Mouse (Mus musculus) heart, adult 2 months (tissue): ENCODE results near the gene Fbxo24. TPM values are rescaled to one million over a fixed set of nuclear protein-coding genes. Genes with fewer than 3 reads are reported as not detected.

Source experiments
- DNase-seq, 2 experiments: peaks; one replicate each; pipeline ENCODE4 v3.0.0; 2021
- H3K27ac ChIP-seq: fragments of 200-600 bp; 2 replicates; pipeline ENCODE4 v1.8.1; 2022
- H3K27me3 ChIP-seq: fragments of 200-500 bp; 2 replicates; pipeline ENCODE4 v1.6.1; 2012; ENCODE audit warnings: mild to moderate bottlenecking, low read length, inconsistent platforms, mixed read lengths; ENCODE audit not compliant: control insufficient read depth, insufficient read depth
- H3K36me3 ChIP-seq: fragments of 200-500 bp; 2 replicates; pipeline ENCODE4 v1.6.1; 2012; ENCODE audit warnings: low read length, inconsistent platforms; ENCODE audit not compliant: control insufficient read depth, insufficient read depth
- H3K4me1 ChIP-seq: fragments of 200-500 bp; 2 replicates; pipeline ENCODE4 v1.6.1; 2011; ENCODE audit warnings: low read length; ENCODE audit not compliant: control insufficient read depth, insufficient read depth
- H3K4me3 ChIP-seq: fragments of 200-600 bp; 2 replicates; pipeline ENCODE4 v1.8.1; 2022
- H3K79me2 ChIP-seq: fragments of 200-500 bp; replicated peaks from 2 replicates; pipeline ENCODE4 v1.6.1; 2012; ENCODE audit warnings: mild to moderate bottlenecking, inconsistent platforms, low read length, moderate library complexity, mixed read lengths; ENCODE audit not compliant: control insufficient read depth, insufficient read depth
- H3K9ac ChIP-seq: fragments of 200-500 bp; 2 replicates; pipeline ENCODE4 v1.6.1; 2012; ENCODE audit warnings: low read depth, mild to moderate bottlenecking, control low read depth, inconsistent platforms, low read length, mixed read lengths
- CTCF ChIP-seq: fragments of 200-600 bp; IDR thresholded peaks from 2 replicates; pipeline ENCODE4 v1.8.1; 2022; ENCODE audit warnings: antibody characterized with exemption, mild to moderate bottlenecking, moderate library complexity
- EP300 ChIP-seq: fragments of 200-500 bp; IDR thresholded peaks from 2 replicates; pipeline ENCODE4 v1.6.1; 2011; ENCODE audit warnings: low read depth, low read length, control low read depth; ENCODE audit not compliant: insufficient read depth
- POLR2A ChIP-seq: fragments of 200-500 bp; IDR thresholded peaks from 2 replicates; pipeline ENCODE4 v1.6.1; 2011; ENCODE audit warnings: mild to moderate bottlenecking, low read depth, low read length, control low read depth; ENCODE audit not compliant: insufficient read depth
- WGBS: fragments of 180-500 bp; shearing (Covaris S2); methylation state at CpG from one replicate; pipeline ENCODE4 v1.1.7; 2018; 5-methylcytosine and 5-hydroxymethylcytosine counted together
- intact Hi-C: fragments of 180-260 bp; cut with DNase I; formaldehyde crosslinking; loops from one replicate; pipeline ENCODE4 v1.15.1; 2025
- polyA plus RNA-seq: library from polyadenylated mRNA; depleted of rRNA; stranded (reverse); fragments of >200 nt; gene quantifications from 2 replicates; pipeline ENCODE4 v1.2.3, GENCODE M21; 2012
- total RNA-seq, 2 experiments: library from RNA; stranded (reverse); gene quantifications; 2 replicates each; pipeline ENCODE4 v1.2.3; 2021

Fbxo24 gene
- total and polyA plus RNA-seq, 3 experiments = 0.13 to 0.35 (median 0.34) TPM

- H3K9ac ChIP-seq = peak overlapping the region; percentile 9
- 0 out of 2 replicates have a peak, but pooled peaks cover 3% of the 10 kb centered on the region for H3K27me3 ChIP-seq
- TF ChIP-seq POLR2A (no peak), CTCF (no peak), EP300 (no peak)
- peak; percentile 41 to 45 for DNase-seq
- peak overlapping the region; percentile 34; the same call in 1 of the 2 replicates for H3K4me3 ChIP-seq
- H3K27ac ChIP-seq = no peak overlapping the region
- no peaks in the 10 kb centered on the region for H3K4me1 ChIP-seq
- H3K36me3 ChIP-seq = no peaks in the 10 kb centered on the region
- H3K79me2 ChIP-seq = no peaks in the 10 kb centered on the region
- intact Hi-C loops = loop anchor here (5.0 kb wide), 1 partner anchor 174 kb away; no protein-coding TSS in a partner anchor
- WGBS = 10% methylated on average over 27 of the region's 27 CpGs
Measured at GRCm38 (mm10) chr5:137583670-137584169, 45.1 kb downstream of the Fbxo24 start.

DNA sequence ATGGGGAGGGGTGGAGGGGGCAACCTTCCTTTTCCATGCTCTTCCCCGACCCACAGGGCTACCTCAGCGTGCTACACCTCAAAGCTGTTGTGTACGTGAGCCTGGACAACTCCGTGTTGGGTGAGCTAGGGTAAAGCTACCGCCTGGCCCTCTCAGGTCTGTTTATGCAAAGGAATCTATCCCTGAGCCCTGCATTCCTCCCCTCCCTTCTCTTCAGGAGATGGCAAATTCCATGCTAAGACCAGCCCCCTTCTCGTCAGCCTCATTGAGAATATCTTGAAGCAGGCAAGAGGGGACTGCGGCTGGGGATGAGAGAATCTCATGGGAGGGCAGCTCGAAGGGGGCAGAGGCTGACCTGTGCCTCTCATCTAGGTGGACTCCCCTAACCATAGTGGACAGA lies 46.1 kb downstream of the Fbxo24 start:
- no peaks in the 10 kb centered on the region for H3K79me2 ChIP-seq
- whole genome bisulfite sequencing = 45% methylated on average over 8 of the region's 8 CpGs
- H3K36me3 ChIP-seq = no peaks in the 10 kb centered on the region
- no peak overlapping the region for H3K4me3 ChIP-seq
- TF ChIP-seq POLR2A (no peak), EP300 (no peak), CTCF (no peak)
- H3K27ac ChIP-seq = no peak overlapping the region
- no peak overlapping the region for H3K9ac ChIP-seq
- H3K27me3 ChIP-seq = 0 out of 2 replicates have a peak, but pooled peaks cover 3% of the 10 kb centered on the region
- H3K4me1 ChIP-seq = no peaks in the 10 kb centered on the region
- intact Hi-C loops = loop anchor here (5.0 kb wide), 1 partner anchor 175 kb away; no protein-coding TSS in a partner anchor
- no peak for DNase-seq

GRCm38 (mm10) chr5:137580246-137580645 lies 48.6 kb downstream of the Fbxo24 start:
- 70% methylated on average over 6 of the region's 6 CpGs for WGBS
- no peak overlapping the region for H3K9ac ChIP-seq
- no peak overlapping the region for H3K27ac ChIP-seq
- H3K27me3 ChIP-seq = 0 out of 2 replicates have a peak, but pooled peaks cover 3% of the 10 kb centered on the region
- intact Hi-C loops = loop anchor here (5.0 kb wide), 1 partner anchor 177 kb away; no protein-coding TSS in a partner anchor
- no peak overlapping the region for H3K4me3 ChIP-seq
- DNase-seq = no peak
- no peaks in the 10 kb centered on the region for H3K4me1 ChIP-seq
- no peaks in the 10 kb centered on the region for H3K79me2 ChIP-seq
- H3K36me3 ChIP-seq = no peaks in the 10 kb centered on the region
- TF ChIP-seq CTCF (no peak), POLR2A (no peak), EP300 (no peak)

- intact Hi-C loops = no loop called here
- no peak overlapping the region; the same call in 1 of the 2 replicates for H3K9ac ChIP-seq
Measured at GRCm38 (mm10) chr5:137574470-137574901, 54.3 kb downstream of the Fbxo24 start.

GRCm38 (mm10) chr5:137570691-137571586 lies 57.9 kb downstream of the Fbxo24 start:
- intact Hi-C loops = no loop called here

More at GRCm38 (mm10) chr5:137574470-137574901, 54.3 kb downstream of the Fbxo24 start:
- TF ChIP-seq CTCF (peak; percentile 64), EP300 (no peak)
- peaks cover 2% of the 10 kb centered on the region for H3K27me3 ChIP-seq
- no peak overlapping the region for H3K27ac ChIP-seq
- peak overlapping the region; percentile 39 for H3K4me3 ChIP-seq
- no peaks in the 10 kb centered on the region for H3K79me2 ChIP-seq
- H3K36me3 ChIP-seq = no peaks in the 10 kb centered on the region
- peak; percentile 49 to 61 for DNase-seq
- peaks cover 2% of the 10 kb centered on the region; the same call in 1 of the 2 replicates for H3K4me1 ChIP-seq
- 10% methylated on average over 27 of the region's 27 CpGs for WGBS

GRCm38 (mm10) chr5:137570181-137570580 lies 58.6 kb downstream of the Fbxo24 start:
- Histone ChIP-seq H3K27ac (no peak overlapping the region), H3K79me2 (no peaks in the 10 kb centered on the region), H3K36me3 (no peaks in the 10 kb centered on the region), H3K9ac (no peak overlapping the region), H3K4me3 (no peak overlapping the region), H3K27me3 (peaks cover 2% of the 10 kb centered on the region), H3K4me1 (peaks cover 2% of the 10 kb centered on the region; the same call in 1 of the 2 replicates)
- no peak for TF ChIP-seq EP300
- no peak for TF ChIP-seq CTCF
- no peak for TF ChIP-seq POLR2A
- intact Hi-C loops = no loop called here
- WGBS = 41% methylated on average over 7 of the region's 7 CpGs
- no peak for DNase-seq

More at GRCm38 (mm10) chr5:137570691-137571586, 57.9 kb downstream of the Fbxo24 start:
- 63% methylated on average over 17 of the region's 17 CpGs for WGBS
- Histone ChIP-seq H3K4me3 (no peak overlapping the region), H3K79me2 (no peaks in the 10 kb centered on the region), H3K4me1 (peaks cover 2% of the 10 kb centered on the region; the same call in 1 of the 2 replicates), H3K9ac (no peak overlapping the region), H3K27me3 (peaks cover 2% of the 10 kb centered on the region), H3K36me3 (no peaks in the 10 kb centered on the region), H3K27ac (no peak overlapping the region)
- TF ChIP-seq POLR2A (no peak), EP300 (no peak)
- no peak for DNase-seq
